Mouse (Mus musculus): ENCODE measurements at regions not wholly inside any gene's neighbourhood (a gene's known extent, or its start where the extent isn't known, plus 50 kb on each side); places are given as distances from the start of the nearest gene placed in this dataset.

DNA sequence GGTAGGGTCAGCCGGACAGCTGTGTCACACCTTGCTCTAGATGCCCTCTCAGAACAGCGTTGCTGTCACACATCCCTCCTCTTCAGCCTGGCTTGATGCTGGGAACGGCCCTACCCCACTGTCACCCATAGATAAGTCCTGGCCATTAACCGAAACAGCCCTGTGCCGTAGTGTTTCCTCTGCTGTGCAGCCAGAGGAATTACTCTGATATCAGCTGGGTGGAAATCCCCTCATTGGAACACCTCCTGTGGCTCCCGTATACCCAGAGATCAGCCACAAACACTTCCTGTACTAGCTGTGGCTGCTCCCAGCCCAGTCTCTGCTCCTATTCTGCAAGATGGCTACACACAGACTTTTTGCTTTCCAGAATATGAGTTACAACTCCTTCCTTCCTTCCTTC is 334.5 kb upstream of the Tbx3 start:
- DNase-seq (ENCODE audit: extremely low spot score, low read depth, low spot score) = no peak

GRCm38 (mm10) chr5:119337739-119338138 is 332.7 kb upstream of the Tbx3 start:
- no peak for DNase-seq (ENCODE audit: extremely low spot score, low read depth, low spot score)

DNA sequence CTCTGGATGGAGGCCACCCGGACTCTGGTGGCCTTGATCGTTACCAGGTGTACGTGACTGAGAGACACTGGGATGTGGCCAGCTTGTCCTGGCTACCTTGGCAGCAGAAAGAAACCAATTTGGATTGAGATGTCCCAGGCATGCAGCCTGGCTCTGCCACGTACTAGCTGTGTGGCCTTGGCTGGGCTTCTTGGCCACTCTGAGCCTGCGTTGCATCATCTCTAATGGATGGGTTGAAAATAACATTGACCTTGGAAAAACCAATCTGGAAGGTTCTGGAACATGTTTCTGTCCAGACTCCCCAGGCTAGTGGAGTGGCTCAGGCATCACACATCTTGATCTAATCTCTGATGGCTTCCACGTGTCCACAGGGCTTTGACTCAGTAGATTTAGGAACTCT is 331.8 kb upstream of the Tbx3 start:
- no peak for DNase-seq (ENCODE audit: extremely low spot score, low read depth, low spot score)

- DNase-seq (ENCODE audit: extremely low spot score, low read depth, low spot score) = no peak
These were observed 322.2 kb upstream of the Tbx3 start for GRCm38 (mm10) chr5:119348303-119348702.

GRCm38 (mm10) chr5:119349395-119349794 is 321.1 kb upstream of the Tbx3 start:
- no peak for DNase-seq (ENCODE audit: extremely low spot score, low read depth, low spot score)

DNA sequence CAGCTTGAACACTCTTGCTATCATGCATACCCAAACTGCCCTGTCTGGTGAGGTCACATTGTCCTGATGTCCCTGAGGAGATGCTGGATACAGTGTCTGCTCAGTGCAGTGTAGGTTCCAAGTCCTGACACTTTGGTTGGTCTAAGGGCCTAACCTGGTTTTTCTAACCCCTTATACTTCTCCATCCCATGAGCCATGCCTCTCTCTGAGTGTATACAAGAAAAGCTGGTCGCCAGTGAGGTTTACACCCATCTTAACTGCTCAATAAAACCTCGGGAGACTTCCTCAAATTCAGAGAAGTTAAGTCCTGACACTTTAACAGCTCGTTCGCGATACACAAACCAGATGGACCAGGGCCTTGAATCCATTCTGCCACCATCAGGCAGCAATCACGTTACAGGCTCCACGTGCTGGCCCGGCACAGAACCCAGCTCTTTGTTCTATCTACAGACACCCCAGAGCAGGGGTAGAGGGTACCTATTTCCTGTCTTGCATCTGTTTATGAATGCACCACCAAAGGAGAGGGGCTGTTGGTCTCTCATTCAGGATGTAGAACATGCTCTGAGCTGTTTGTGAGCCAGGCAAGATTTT is 320.0 kb upstream of the Tbx3 start:
- peak; percentile 63 for DNase-seq (ENCODE audit: extremely low spot score, low read depth, low spot score)

DNA sequence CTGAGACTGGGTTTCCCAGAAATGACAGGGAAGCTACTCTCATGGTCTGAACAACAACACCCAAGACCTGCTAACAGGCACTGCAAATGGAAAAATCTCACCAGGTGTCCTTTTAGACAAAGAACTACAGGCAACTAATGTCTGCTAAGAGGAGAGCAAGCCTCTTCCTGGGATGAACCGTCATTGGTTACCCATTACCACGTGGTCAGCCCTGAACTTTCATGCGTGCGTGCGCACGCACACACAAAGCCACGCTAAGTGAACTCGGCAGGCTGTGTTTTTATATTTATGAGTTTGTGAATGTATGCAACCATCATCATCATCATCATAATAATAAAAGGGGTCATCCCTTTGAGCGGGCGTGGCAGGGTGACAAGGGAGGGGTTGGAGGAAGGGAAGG is 315.0 kb upstream of the Tbx3 start:
- no peak for DNase-seq (ENCODE audit: extremely low spot score, low read depth, low spot score)

DNA sequence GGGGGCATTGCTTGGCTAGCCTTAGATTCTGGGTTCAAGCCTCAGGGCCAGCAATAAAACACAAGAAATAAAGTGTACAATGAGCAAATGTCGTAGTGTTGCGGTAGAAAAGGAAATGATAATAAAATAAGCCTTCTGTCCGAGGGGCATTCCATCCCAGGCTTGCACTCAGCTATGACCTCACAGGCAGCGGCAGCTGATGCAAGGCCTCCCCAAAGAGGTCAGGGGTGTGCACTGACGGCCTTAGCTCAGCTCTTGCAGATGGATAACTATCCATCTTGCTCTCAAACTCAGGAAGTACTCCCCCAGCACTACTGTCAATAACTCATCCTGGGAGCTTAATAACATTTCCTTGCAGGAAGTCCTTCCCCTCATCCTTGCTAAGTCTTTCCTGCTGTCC is 314.4 kb upstream of the Tbx3 start:
- no peak for DNase-seq (ENCODE audit: extremely low spot score, low read depth, low spot score)

- no peak for DNase-seq (ENCODE audit: extremely low spot score, low read depth, low spot score)
These were observed 310.8 kb upstream of the Tbx3 start for GRCm38 (mm10) chr5:119359709-119360108.

- no peak for DNase-seq (ENCODE audit: extremely low spot score, low read depth, low spot score)
These were observed 310.1 kb upstream of the Tbx3 start for GRCm38 (mm10) chr5:119360351-119360750.

DNA sequence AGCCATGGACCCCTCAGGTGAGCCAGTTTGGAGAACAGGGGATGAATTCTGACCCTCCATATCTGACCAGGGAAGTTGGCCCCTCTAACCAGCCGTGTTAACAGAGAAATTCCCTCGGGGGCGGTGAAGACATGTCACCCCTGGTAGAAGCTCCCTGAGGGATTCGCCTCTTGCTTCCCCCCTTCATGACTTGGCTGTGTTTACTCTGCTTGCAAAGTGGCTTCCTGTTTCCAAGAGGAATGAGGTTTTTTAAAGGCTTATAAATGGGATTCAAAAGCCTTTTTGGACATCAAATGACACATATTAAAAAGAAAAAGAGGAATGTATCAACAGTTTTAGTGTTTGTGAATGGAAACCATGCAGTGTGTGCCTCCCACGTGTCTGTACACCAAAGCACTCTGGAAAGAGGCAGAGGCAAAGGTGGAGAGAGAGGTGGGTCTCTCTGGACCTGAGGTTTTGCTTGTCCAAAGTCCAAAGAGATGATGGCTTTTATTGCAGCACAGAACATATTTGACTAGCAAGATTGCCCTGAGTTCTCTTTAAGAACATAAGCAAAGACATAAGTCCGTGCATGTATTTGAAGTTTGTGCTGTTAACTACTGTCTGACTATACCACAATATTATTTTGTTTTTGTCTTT is 308.9 kb upstream of the Tbx3 start:
- no peak for DNase-seq (ENCODE audit: extremely low spot score, low read depth, low spot score)

GRCm38 (mm10) chr5:119362452-119362851 is 308.0 kb upstream of the Tbx3 start:
- DNase-seq (ENCODE audit: extremely low spot score, low read depth, low spot score) = no peak

- no peak for DNase-seq (ENCODE audit: extremely low spot score, low read depth, low spot score)
These were observed 306.2 kb upstream of the Tbx3 start for GRCm38 (mm10) chr5:119364250-119364649.

DNA sequence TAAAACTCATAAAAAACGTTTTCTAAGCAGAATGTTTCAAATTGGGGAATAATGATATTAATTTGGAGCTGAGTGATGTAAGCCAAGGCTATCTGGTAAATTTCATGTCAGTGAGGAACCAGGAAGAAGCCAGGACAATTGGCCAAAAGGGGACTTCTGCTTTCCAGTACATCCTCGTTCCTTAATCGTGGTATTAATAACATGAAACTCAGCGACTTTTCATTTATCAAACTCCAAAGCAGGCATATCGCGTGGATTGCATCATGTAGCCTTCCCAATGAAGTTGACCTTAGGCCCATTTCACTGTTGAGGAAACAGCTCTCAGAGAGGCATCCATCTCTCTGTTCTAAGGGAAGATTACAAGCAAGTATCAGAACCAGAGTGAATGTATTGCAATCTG is 305.3 kb upstream of the Tbx3 start:
- DNase-seq (ENCODE audit: extremely low spot score, low read depth, low spot score) = no peak

DNA sequence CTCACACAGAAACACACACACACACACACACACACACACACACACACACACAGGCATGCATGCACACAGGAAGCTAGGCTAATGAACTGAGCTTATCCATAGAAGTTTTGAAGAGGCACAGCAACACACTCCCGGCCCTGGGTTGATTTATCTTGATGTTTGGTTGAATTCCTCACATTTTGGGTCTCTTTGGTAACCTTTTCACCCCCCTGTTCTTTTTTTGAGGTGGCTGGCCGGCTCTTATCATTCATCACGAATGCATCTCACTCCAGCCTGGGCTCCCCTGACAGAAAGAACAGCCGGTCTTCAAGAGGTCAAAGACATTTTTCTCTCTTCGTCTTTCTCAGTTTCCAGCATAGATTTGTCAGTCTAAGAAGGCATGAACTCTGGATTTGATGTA is 304.2 kb upstream of the Tbx3 start:
- no peak for DNase-seq (ENCODE audit: extremely low spot score, low read depth, low spot score)

DNA sequence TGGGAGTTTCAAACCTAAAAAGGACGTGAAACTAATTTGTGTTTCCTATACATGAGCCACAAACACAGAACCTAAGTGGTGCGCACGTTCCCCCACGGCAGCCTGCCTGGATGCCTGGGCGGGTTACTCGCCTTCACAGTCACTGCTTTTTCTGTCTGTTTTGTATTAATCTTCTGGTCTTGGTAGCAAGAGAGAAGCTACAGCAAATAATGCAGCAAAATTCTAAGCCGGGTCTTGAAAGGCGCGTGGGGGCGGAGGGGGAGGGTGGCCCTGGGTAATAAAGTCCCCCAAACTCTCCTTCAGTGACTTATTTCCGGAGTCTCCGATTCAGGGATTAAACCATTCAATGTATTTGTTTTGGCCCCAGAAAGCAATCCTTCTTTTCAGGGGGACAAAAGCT is 300.0 kb upstream of the Tbx3 start:
- no peak for DNase-seq (ENCODE audit: extremely low spot score, low read depth, low spot score)

DNA sequence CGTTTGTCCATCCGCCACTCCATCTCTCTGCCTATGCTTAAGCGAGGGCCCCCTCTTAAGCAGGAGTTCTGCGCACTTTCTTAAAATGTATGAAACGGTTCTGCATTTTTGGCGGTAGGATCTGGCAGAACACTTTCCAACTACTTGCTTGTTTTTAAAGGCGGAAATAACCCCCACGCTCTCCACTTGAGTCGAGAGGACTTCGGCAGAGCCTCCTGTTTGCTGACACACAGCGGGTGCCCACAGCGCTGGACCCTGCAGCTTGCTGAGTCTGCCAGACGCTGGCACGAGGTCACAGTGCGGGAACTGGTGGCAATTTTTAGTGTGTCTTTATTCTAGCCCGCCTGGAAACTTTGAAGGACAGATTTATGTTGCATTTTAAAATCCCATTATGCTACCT is 299.5 kb upstream of the Tbx3 start:
- DNase-seq (ENCODE audit: extremely low spot score, low read depth, low spot score) = no peak

GRCm38 (mm10) chr5:119373774-119374700 is 296.4 kb upstream of the Tbx3 start:
- no peak for DNase-seq (ENCODE audit: extremely low spot score, low read depth, low spot score)

DNA sequence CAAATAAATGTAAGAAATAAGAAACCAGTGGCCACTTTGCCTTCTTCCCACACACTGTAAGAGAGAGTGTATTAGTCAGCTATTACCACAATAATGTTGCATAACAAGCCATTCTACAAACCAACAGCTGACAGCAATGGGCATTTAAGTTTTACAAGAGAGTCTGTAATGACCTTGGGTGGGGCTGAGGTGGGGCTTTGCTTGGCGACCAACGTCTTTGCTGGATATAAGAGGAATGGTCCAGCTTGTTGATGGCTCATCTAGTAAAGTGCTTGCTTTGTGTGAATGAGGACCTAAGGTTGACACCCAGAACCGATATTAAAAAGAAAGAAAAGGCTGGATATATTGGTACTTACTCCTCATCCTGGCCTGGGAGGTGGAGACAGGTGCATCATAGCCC is 295.6 kb upstream of the Tbx3 start:
- DNase-seq (ENCODE audit: extremely low spot score, low read depth, low spot score) = no peak

- DNase-seq (ENCODE audit: extremely low spot score, low read depth, low spot score) = no peak
These were observed 292.2 kb upstream of the Tbx3 start for GRCm38 (mm10) chr5:119378261-119378660.

GRCm38 (mm10) chr5:119379915-119380432 is 290.5 kb upstream of the Tbx3 start:
- no peak for DNase-seq (ENCODE audit: extremely low spot score, low read depth, low spot score)

GRCm38 (mm10) chr5:119381495-119381894 is 289.0 kb upstream of the Tbx3 start:
- no peak for DNase-seq (ENCODE audit: extremely low spot score, low read depth, low spot score)

All from hindlimb bud, embryonic 11.5 days (tissue).